Comparison of ENCODE assay signal across 9 mouse cellular contexts in genomic region chr6:86128504-86128903, GRCm38 (mm10).
DNase-seq lines count a peak whose midpoint lies in the region; ATAC-seq and TF ChIP-seq lines count a peak whose summit lies in the region.
"Had no signal": no experiment of that assay in that cellular context is flagged by ENCODE, and none has a peak within 500 bp of the region (broad histone marks: within the 10 kb centered on the region; RNA-seq: fewer than 3 reads in every experiment).

No protein-coding gene starts in this region.

- H3K9ac ChIP-seq in intestine, postnatal 0 days (ENCODE audit: low read depth, low read length): no peak overlapping the region
- no peak overlapping the region for H3K9ac ChIP-seq in intestine, embryonic 15.5 days
- H3K9ac ChIP-seq: limb, embryonic 12.5 days had no signal

- no peak overlapping the region for H3K4me3 ChIP-seq in intestine, postnatal 0 days (ENCODE audit: low read depth, low read length)
- H3K4me3 ChIP-seq in intestine, embryonic 15.5 days (replicated peaks): no peak overlapping the region
- H3K4me3 ChIP-seq in embryonic fibroblast, embryonic 13.5 days (ENCODE audit: insufficient read depth, low read length): no peak overlapping the region
- H3K4me3 ChIP-seq: limb, embryonic 12.5 days had no signal

- peak; percentile 19 for DNase-seq in CD4-positive helper T cell, adult 2 months (ENCODE audit: low read depth, low spot score)
- no peak for DNase-seq in Patski (ENCODE audit: low read depth, low spot score)
- peak; percentile 23 for DNase-seq in retina, embryonic 14.5 days (ENCODE audit: low spot score)
- DNase-seq in heart, postnatal 36 days: no peak
- no peak for DNase-seq in right cerebral cortex, postnatal 36 days (ENCODE audit: low spot score in 2 of 2)

- no peak overlapping the region for H3K4me2 ChIP-seq in intestine, postnatal 0 days (replicated peaks; ENCODE audit: low read depth)
- H3K4me2 ChIP-seq in intestine, embryonic 15.5 days (replicated peaks): no peak overlapping the region
- H3K4me2 ChIP-seq: limb, embryonic 12.5 days had no signal

- H3K9me3 ChIP-seq in intestine, postnatal 0 days (ENCODE audit: control insufficient read depth): no peaks in the 10 kb centered on the region
- H3K9me3 ChIP-seq in intestine, embryonic 15.5 days: no peaks in the 10 kb centered on the region
- H3K9me3 ChIP-seq: limb, embryonic 12.5 days had no signal

- no peaks in the 10 kb centered on the region for H3K4me1 ChIP-seq in intestine, postnatal 0 days (replicated peaks; ENCODE audit: control insufficient read depth, insufficient read depth, low read length)
- H3K4me1 ChIP-seq in intestine, embryonic 15.5 days (replicated peaks): no peaks in the 10 kb centered on the region
- no peaks in the 10 kb centered on the region for H3K4me1 ChIP-seq in embryonic fibroblast, embryonic 13.5 days (ENCODE audit: control insufficient read depth, insufficient read depth, low read length)
- H3K4me1 ChIP-seq: limb, embryonic 12.5 days had no signal

- WGBS in intestine, postnatal 0 days: 59% methylated on average over 4 of the region's 4 CpGs
- WGBS in intestine, embryonic 15.5 days: 53% methylated on average over 4 of the region's 4 CpGs

- H3K36me3 ChIP-seq in intestine, postnatal 0 days (ENCODE audit: control insufficient read depth, insufficient read depth): no peaks in the 10 kb centered on the region
- no peaks in the 10 kb centered on the region for H3K36me3 ChIP-seq in intestine, embryonic 15.5 days
- H3K36me3 ChIP-seq: limb, embryonic 12.5 days had no signal

- intact Hi-C loops in heart, postnatal 36 days (cut with DNase I): no loop called here

- CTCF ChIA-PET in Patski (lab: Charles Lee): interaction anchor here (2.1 kb wide), 1 partner anchor 235 kb away, joined by 34 read pairs; the partner anchor contains the start of gene Fam136a

- in situ Hi-C loops in Patski (cut with MboI; ENCODE audit: low pct_unique_long_range_greater_than_20kb): loop anchor here (5.0 kb wide), 1 partner anchor 234 kb away; no protein-coding TSS in a partner anchor

- no peak overlapping the region for H3K27ac ChIP-seq in intestine, postnatal 0 days (ENCODE audit: low read depth, low read length)
- H3K27ac ChIP-seq in intestine, embryonic 15.5 days: no peak overlapping the region
- no peak overlapping the region for H3K27ac ChIP-seq in embryonic fibroblast, embryonic 13.5 days (ENCODE audit: insufficient read depth, low read length)
- H3K27ac ChIP-seq: limb, embryonic 12.5 days had no signal

- TF ChIP-seq POLR2A in embryonic fibroblast, embryonic 13.5 days (IDR thresholded peaks at IDR 0.05; ENCODE audit: low read depth, low read length): no peak

- POLR2A ChIA-PET in Patski (lab: Charles Lee): interaction anchor here (0.5 kb wide), 1 partner anchor 236 kb away, joined by 3 read pairs; no protein-coding TSS in a partner anchor

- no peak for ATAC-seq in intestine, postnatal 0 days
- ATAC-seq in intestine, embryonic 15.5 days: no peak
- no peak for ATAC-seq in Patski

- peak; percentile 74 for TF ChIP-seq CTCF in intestine, postnatal 0 days (IDR thresholded peaks at IDR 0.05; ENCODE audit: low read depth)
- TF ChIP-seq CTCF in Patski (IDR thresholded peaks at IDR 0.05): peak; percentile 74
- peak; percentile 72; the same call in 1 of the 2 replicates for TF ChIP-seq CTCF in embryonic fibroblast, embryonic 13.5 days (IDR thresholded peaks at IDR 0.05; ENCODE audit: borderline replicate concordance, insufficient read depth, low read length)

- H3K27me3 ChIP-seq in intestine, postnatal 0 days (replicated peaks; ENCODE audit: control insufficient read depth, insufficient read depth, low read length): no peaks in the 10 kb centered on the region
- H3K27me3 ChIP-seq in intestine, embryonic 15.5 days (replicated peaks): no peaks in the 10 kb centered on the region
- peaks cover 4% of the 10 kb centered on the region for H3K27me3 ChIP-seq in Patski
- H3K27me3 ChIP-seq: limb, embryonic 12.5 days had no signal

Comparison
In these comparisons a context has a peak if more than half of its experiments do, and no peak if none do; other contexts are left out.
1. DNase-seq: peak in CD4-positive helper T cell, adult 2 months (single experiment) and retina, embryonic 14.5 days (single experiment); none in Patski (single experiment), heart, postnatal 36 days (0 of 2) and right cerebral cortex, postnatal 36 days (0 of 2).
2. Peak in every context shown above with its lines, with median percentiles within 50 percentile points of each other: CTCF ChIP-seq.